Mouse (Mus musculus) macrophage (primary cell): Measurements from ENCODE around the gene Ppp1r12c. TPM values are rescaled to one million over a fixed set of nuclear protein-coding genes. Genes with fewer than 3 reads are reported as not detected.

Experiments used
- H3K27ac ChIP-seq: fragments of 350-480 bp; formaldehyde crosslinking; 2 replicates; pipeline ENCODE4 v1.9.0; 2021
- H3K36me3 ChIP-seq: fragments of 350-480 bp; formaldehyde crosslinking; 2 replicates; pipeline ENCODE4 v1.9.0; 2021; ENCODE audit errors: inconsistent target
- H3K4me3 ChIP-seq: fragments of 350-480 bp; formaldehyde crosslinking; 2 replicates; pipeline ENCODE4 v1.9.0; 2021; ENCODE audit errors: inconsistent target
- H3K79me2 ChIP-seq: fragments of 350-480 bp; formaldehyde crosslinking; 2 replicates; pipeline ENCODE4 v1.9.0; 2021; ENCODE audit errors: inconsistent target
- WGBS: methylation state at CpG from one replicate; pipeline ENCODE4 v1.1.7; 2026; ENCODE audit warnings: inconsistent platforms; ENCODE audit not compliant: missing documents; 5-methylcytosine and 5-hydroxymethylcytosine counted together
- polyA plus RNA-seq: library from polyadenylated mRNA; stranded (reverse); fragments of 250-400 nt; gene quantifications from 3 replicates; pipeline ENCODE4 v1.2.4, GENCODE M21; 2018; ENCODE audit warnings: inconsistent platforms

Gene Ppp1r12c
- polyA plus RNA-seq, 1 experiment from 2014 or later: 102 TPM

GRCm38 (mm10) chr7:4447138-4447537 is 54.3 kb downstream of the Ppp1r12c start:
- Histone ChIP-seq H3K4me3 (no peak overlapping the region), H3K27ac (no peak overlapping the region), H3K36me3 (peaks cover 12% of the 10 kb centered on the region), H3K79me2 (peaks cover 6% of the 10 kb centered on the region; the same call in 1 of the 2 replicates)
- 0% methylated on average over 1 of the region's 1 CpGs for WGBS

DNA sequence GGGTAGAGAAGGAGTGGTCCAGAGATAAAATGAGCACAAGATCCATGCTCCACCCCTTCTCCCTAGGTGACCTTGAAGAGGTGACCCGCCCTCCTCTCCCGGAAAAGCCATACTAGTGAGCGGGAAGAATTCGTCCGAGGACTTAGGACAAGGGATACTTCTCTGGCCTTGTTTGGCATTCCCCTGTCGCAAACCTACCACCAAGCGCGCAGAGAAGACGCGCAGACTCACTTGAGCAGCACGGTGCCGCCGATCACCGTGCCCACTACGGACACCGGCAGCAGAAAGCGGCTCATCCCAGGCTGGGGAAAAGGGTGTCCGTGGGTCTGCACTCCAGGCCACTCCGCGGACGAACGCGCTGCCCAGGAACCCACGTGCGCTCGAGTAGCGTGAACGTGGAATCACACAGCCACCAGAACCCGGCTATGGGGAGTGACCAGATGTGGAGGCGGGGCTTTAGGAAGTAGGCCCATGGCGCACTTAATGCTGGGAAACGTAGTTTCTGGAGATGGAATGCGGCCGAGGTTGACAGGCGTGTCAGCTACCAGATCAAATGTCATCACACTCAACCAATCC is 56.2 kb downstream of the Ppp1r12c start, which contains the start of gene Rdh13:
TSS of gene Rdh13 (minus strand) at position 434 of the 576 bp plus-strand sequence.
- peak within 1 kb of the TSS; percentile 70 for H3K4me3 ChIP-seq
- peak within 1 kb of the TSS; percentile 42 for H3K27ac ChIP-seq
- H3K79me2 ChIP-seq: peaks cover 6% of the 10 kb centered on the region; the same call in 1 of the 2 replicates
- under 1% methylated on average over 34 of the region's 35 CpGs for WGBS
- peaks cover 16% of the 10 kb centered on the region for H3K36me3 ChIP-seq

DNA sequence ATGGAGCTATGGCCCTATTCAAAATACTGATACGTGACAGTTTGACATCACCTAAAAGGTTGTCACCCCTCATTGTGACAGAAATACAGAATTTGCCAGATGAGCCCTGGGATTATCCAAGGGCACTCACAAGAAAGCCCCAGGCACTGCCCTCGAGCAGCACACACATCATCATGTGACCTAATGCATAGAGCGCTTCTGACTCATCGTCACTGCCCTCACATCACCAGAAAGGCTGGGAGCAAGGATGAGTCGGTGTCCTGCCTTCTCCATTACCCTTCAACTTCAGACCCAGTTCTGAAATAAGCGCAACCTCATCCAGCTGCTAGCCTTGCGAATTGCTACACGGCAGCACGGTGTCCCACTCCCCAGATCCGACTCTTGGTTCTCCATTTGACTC is 60.9 kb downstream of the Ppp1r12c start:
- Histone ChIP-seq H3K27ac (peak overlapping the region; percentile 42), H3K4me3 (no peak overlapping the region), H3K79me2 (peaks cover 19% of the 10 kb centered on the region), H3K36me3 (peaks cover 16% of the 10 kb centered on the region)
- WGBS: 81% methylated on average over 10 of the region's 10 CpGs

GRCm38 (mm10) chr7:4437721-4438120 is 63.8 kb downstream of the Ppp1r12c start:
- Histone ChIP-seq H3K4me3 (no peak overlapping the region), H3K36me3 (peaks cover 24% of the 10 kb centered on the region), H3K27ac (no peak overlapping the region), H3K79me2 (peaks cover 13% of the 10 kb centered on the region)
- 83% methylated on average over 2 of the region's 2 CpGs for WGBS

- WGBS: 94% methylated on average over 8 of the region's 8 CpGs
- no peaks in the 10 kb centered on the region for H3K79me2 ChIP-seq
- H3K4me3 ChIP-seq: no peak overlapping the region
- H3K27ac ChIP-seq: no peak overlapping the region
- peaks cover 24% of the 10 kb centered on the region; the same call in 1 of the 2 replicates for H3K36me3 ChIP-seq
These were observed 69.5 kb downstream of the Ppp1r12c start for GRCm38 (mm10) chr7:4432026-4432425.

DNA sequence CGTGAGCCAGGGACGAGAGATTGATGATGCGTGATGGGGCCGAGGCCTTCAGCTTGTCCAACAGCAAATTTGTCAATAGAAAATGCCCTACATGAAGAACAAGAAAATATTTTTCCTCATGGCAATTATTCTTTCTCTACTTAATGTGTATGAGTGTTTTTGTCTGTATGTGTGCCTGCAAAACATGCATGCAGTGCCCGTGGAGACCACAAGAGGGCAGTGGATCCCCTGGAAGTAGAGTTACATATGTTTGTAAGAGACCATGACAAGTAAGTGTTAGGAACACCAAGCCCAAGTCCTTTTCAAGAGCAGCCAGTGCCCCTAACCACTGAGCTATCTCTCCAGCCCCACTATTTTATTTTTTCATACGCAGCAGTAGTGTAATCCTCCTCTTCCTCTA is 69.9 kb downstream of the Ppp1r12c start:
- H3K4me3 ChIP-seq: no peak overlapping the region
- peaks cover 24% of the 10 kb centered on the region; the same call in 1 of the 2 replicates for H3K36me3 ChIP-seq
- no peak overlapping the region for H3K27ac ChIP-seq
- H3K79me2 ChIP-seq: no peaks in the 10 kb centered on the region
- 84% methylated on average over 6 of the region's 6 CpGs for WGBS

Other genes with a start within 250 kb of the Ppp1r12c start
- 0.26 TPM in 1 of 3 replicates, not detected in the others for gene Ncr1, start 164.0 kb downstream of the Ppp1r12c start, polyA plus RNA-seq
- 0.06 to 0.14 TPM in 2 of 3 replicates, not detected in the other for gene Gp6, start 103.9 kb downstream of the Ppp1r12c start, polyA plus RNA-seq
- gene Rdh13, start 56.0 kb downstream of the Ppp1r12c start, polyA plus RNA-seq: 6.4 to 17.7 TPM (median 7.5 TPM) in 3 replicates
- 0.30 to 3.9 TPM (median 3.1 TPM) in 3 replicates for gene Eps8l1, start 41.0 kb downstream of the Ppp1r12c start, polyA plus RNA-seq
- gene Tnnt1, start 14.7 kb upstream of the Ppp1r12c start, polyA plus RNA-seq: 2.4 to 3.6 TPM (median 3.2 TPM) in 3 replicates
- gene Tnni3, start 22.5 kb upstream of the Ppp1r12c start, polyA plus RNA-seq: 0.57 to 2.9 TPM (median 2.8 TPM) in 3 replicates
- 2.2 to 5.6 TPM (median 2.3 TPM) in 3 replicates for gene Dnaaf3, start 30.8 kb upstream of the Ppp1r12c start, polyA plus RNA-seq
- not detected in 3 replicates for gene Syt5, start 45.9 kb upstream of the Ppp1r12c start, polyA plus RNA-seq
- not detected in 3 replicates for gene Ptprh, start 102.4 kb upstream of the Ppp1r12c start, polyA plus RNA-seq
- 1.4 to 2.3 TPM (median 2.1 TPM) in 3 replicates for gene Tmem86b, start 129.7 kb upstream of the Ppp1r12c start, polyA plus RNA-seq
- gene Ppp6r1, start 157.3 kb upstream of the Ppp1r12c start, polyA plus RNA-seq: 68.2 to 77.4 TPM (median 74.2 TPM) in 3 replicates
- 13.6 to 44.2 TPM (median 27.9 TPM) in 3 replicates for gene Hspbp1, start 183.4 kb upstream of the Ppp1r12c start, polyA plus RNA-seq
- 0.07 TPM in 1 of 3 replicates, not detected in the others for gene Brsk1, start 188.9 kb upstream of the Ppp1r12c start, polyA plus RNA-seq
- 1.2 to 4.1 TPM (median 2.5 TPM) in 3 replicates for gene Tmem150b, start 223.6 kb upstream of the Ppp1r12c start, polyA plus RNA-seq
- 13.0 to 41.3 TPM (median 19.4 TPM) in 3 replicates for gene Kmt5c, start 238.4 kb upstream of the Ppp1r12c start, polyA plus RNA-seq